Mouse (Mus musculus): Measurements from ENCODE around the gene Irf1. TPM values are rescaled to one million over a fixed set of nuclear protein-coding genes. Genes with fewer than 3 reads are reported as not detected.

Irf1 gene
- polyA plus RNA-seq, 1 experiment from 2014 or later: 3.5 TPM

DNA sequence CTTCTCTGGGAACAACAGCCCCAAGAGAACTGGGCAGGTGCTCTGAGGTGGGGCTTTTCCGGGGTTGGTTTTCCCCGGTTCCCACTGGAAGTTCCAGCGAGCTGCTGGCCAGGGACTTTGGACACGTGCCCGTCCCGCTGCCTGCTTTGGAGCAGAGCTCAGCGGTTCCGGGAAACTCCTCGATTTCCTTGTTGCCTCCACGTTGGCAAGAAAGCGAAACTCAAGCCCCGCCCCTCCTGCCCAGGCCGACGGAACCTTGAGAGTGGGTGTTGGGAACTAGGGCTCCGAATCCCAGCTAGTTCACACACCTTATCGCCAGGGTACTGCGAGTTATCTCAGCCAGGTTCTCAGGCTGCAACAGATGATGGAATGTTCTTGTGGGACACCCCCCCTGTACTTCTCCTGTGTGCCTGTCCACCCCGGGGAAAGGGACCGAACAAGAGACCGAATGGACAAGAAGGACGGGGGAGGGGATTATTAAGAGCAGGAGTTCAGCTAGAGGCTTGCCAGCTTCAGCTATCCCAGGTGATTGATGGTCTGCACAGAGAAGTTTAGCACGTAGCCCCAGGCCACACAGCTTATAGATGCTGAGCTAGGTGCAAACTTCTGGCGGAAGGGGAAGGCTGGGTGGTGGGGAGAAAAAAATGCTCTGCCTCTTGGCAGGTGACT lies 6.9 kb upstream of the Irf1 start:
- Histone ChIP-seq H3K9me3 (no peaks in the 10 kb centered on the region), H3K4me1 (replicated peaks) (peaks cover 44% of the 10 kb centered on the region), H3K9ac (peak overlapping the region; percentile 64; the same call in 1 of the 2 replicates), H3K27ac (replicated peaks) (peak overlapping the region; percentile 52), H3K4me2 (peak overlapping the region; percentile 75), H3K27me3 (peaks cover 63% of the 10 kb centered on the region), H3K4me3 (peak overlapping the region; percentile 34), H3K36me3 (no peaks in the 10 kb centered on the region)
- ATAC-seq (ENCODE audit: low read depth): peak; percentile 33
- 7% methylated on average over 23 of the region's 23 CpGs for WGBS

DNA sequence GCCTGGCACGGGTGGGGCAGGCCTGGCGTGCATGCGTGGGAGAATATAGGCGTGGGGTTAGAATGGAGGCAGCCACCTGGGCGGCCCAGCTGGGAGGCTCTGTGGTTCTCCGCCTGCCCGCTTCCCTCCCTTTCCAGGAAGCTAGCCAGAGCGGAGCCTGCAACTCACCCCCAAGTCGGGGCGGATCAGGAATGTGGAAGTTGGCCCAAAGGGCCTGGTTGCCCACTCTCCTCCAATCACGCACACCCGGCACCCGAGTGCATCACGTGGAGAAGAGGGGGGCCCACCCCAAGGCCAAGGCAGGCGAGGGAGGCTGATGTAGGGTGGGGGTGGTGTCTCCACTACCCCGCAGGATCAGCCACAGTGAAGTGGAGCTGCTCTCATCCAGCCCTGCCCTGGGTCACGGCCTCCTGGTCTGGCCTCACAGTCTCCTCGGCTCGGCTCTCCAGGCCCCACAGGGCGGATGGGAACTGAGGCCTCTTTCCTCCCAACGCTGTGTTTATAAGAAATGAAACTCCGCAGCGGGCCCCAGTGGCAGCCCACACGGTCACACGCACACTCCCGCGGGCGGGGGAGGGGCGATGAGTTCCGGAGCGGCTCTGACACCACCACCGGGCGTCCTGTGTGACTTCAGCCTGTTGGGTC lies 6.2 kb upstream of the Irf1 start:
- ATAC-seq (ENCODE audit: low read depth): peak; percentile 77
- no peaks in the 10 kb centered on the region for H3K36me3 ChIP-seq
- 2% methylated on average over 32 of the region's 33 CpGs for WGBS
- H3K27me3 ChIP-seq: peaks cover 69% of the 10 kb centered on the region
- H3K27ac ChIP-seq (replicated peaks): peak overlapping the region; percentile 52
- peaks cover 44% of the 10 kb centered on the region for H3K4me1 ChIP-seq (replicated peaks)
- H3K4me3 ChIP-seq: peak overlapping the region; percentile 34
- no peaks in the 10 kb centered on the region for H3K9me3 ChIP-seq
- peak overlapping the region; percentile 64 for H3K9ac ChIP-seq
- H3K4me2 ChIP-seq: peak overlapping the region; percentile 75

DNA sequence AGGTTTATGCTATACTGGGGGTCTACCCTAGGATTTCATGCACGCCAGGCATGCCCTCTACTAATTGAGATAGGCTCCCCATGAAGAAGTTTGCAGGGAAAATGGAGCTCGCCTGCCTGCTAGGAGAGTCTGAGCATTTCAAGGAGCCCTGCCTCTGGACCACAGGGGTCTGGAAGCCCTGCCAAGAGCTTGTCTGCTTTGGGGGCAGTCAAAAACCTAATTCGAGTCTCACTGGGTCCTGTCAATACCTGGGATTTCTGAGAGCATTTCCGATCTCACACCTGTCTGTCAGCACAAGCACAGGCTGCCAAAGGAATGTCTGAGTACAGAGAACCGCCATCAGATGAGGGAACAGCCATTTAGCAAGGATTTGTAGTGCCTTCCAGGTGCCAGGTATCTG lies 5.2 kb upstream of the Irf1 start:
- H3K9me3 ChIP-seq: no peaks in the 10 kb centered on the region
- no peak overlapping the region for H3K4me2 ChIP-seq
- WGBS: 54% methylated on average over 5 of the region's 5 CpGs
- H3K27ac ChIP-seq (replicated peaks): no peak overlapping the region
- no peak for ATAC-seq (ENCODE audit: low read depth)
- no peaks in the 10 kb centered on the region for H3K36me3 ChIP-seq
- no peak overlapping the region for H3K4me3 ChIP-seq
- peaks cover 40% of the 10 kb centered on the region for H3K4me1 ChIP-seq (replicated peaks)
- no peak overlapping the region for H3K9ac ChIP-seq
- peaks cover 70% of the 10 kb centered on the region for H3K27me3 ChIP-seq

DNA sequence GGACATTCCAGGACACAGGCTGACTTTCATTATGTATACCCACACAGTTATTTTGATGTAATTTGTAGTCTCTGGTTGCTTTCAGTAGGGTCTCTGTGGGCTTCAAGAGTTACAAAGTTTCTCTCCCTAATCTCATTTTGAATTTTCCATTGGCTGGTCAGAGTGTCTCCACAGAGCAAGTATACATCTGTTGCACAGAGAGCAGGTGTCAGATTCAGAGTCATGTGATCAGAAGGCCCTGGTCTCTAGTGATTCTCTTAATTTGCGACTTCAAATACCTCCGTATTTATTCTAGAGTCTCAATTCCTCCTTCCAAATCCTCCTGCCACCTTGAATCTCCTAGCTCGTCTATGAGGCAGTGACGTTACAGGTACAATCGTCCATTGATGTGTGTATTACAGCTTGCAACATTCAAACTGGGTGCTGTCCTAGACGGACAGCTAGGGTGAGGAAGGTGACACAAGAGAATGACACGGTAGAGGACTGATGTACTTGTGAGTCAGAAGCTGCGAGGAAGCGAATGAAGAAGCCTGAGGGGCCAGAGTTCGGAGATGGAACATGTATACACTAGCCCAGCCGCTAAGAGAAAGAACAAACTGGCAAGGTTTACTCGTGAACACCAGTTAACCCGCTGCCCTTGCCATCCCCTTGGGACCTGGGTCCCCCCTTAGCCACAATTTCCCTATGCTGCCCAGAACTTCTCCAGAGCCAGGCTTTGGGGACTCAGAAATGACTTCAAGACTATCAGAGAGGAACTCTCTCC lies 1.2 kb upstream of the Irf1 start:
- Histone ChIP-seq H3K36me3 (no peaks in the 10 kb centered on the region), H3K27ac (replicated peaks) (no peak overlapping the region), H3K4me1 (replicated peaks) (peaks cover 20% of the 10 kb centered on the region), H3K4me3 (no peak overlapping the region), H3K9ac (no peak overlapping the region), H3K27me3 (peaks cover 46% of the 10 kb centered on the region), H3K4me2 (no peak overlapping the region), H3K9me3 (no peaks in the 10 kb centered on the region)
- no peak for ATAC-seq (ENCODE audit: low read depth)
- 79% methylated on average over 13 of the region's 13 CpGs for WGBS

DNA sequence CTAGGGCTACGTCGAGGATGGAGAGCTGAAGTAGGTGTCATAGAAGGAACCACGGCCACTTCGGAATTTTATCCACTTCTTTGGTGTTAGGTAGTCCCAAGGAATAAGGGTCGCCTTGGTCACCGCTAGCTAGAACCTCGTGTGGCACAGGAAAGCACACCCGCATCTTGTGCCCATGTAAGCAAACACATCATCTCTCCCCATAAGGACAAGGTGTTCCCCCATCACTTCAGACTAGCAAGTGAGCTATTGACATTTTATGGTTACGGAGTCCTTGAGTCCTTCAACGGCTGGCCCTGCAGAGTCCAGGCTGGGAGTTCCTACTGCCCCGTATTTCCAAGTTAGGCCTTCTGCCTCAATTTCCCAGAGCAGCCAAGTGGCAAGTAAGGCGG lies 633 bp upstream of the Irf1 start:
- Histone ChIP-seq H3K4me3 (peak overlapping the region; percentile 81), H3K27ac (replicated peaks) (no peak overlapping the region), H3K4me2 (peak overlapping the region; percentile 98), H3K36me3 (no peaks in the 10 kb centered on the region), H3K9ac (no peak overlapping the region), H3K27me3 (peaks cover 43% of the 10 kb centered on the region), H3K4me1 (replicated peaks) (peaks cover 15% of the 10 kb centered on the region), H3K9me3 (no peaks in the 10 kb centered on the region)
- 52% methylated on average over 12 of the region's 12 CpGs for WGBS
- ATAC-seq (ENCODE audit: low read depth): 0 out of 2 replicates have a peak, but pooled peaks have one; percentile 4

DNA sequence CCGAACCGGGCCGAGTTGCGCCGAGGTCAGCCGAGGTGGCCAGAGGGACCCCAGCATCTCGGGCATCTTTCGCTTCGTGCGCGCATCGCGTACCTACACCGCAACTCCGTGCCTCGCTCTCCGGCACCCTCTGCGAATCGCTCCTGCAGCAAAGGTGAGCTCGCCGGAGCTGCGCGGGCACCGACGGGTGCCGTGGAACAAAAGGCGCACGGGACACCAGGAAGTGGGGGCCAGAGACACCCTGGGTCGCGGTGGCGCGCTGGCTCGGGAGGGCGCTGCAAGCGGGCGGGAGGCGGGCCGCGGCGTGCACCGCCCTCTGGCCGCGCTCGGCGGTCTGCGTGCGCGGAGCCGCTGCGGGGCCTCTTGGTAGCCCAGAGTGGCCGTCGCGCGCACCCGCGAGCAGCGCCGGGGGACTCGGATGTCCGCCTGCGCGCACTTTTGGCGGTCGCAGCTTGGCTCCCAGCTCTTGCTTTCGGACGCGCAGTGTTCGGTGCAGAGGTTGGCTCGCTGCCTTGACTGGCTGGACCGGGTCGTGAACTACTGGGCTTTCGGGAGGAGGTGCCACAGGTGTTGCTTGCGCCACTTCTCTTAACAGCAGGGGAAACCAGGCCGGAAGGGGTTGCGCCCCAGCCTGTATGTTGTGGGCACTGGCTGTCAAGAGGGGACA lies 444 bp downstream of the Irf1 start:
- Histone ChIP-seq H3K27me3 (peaks cover 35% of the 10 kb centered on the region), H3K36me3 (no peaks in the 10 kb centered on the region), H3K4me2 (peak overlapping the region; percentile 98), H3K4me1 (replicated peaks) (peaks cover 10% of the 10 kb centered on the region), H3K9me3 (no peaks in the 10 kb centered on the region), H3K4me3 (peak overlapping the region; percentile 81), H3K27ac (replicated peaks) (0 out of 2 replicates have a peak overlapping the region, but pooled peaks have one; percentile 23), H3K9ac (peak overlapping the region; percentile 77)
- peak; percentile 88 for ATAC-seq (ENCODE audit: low read depth)
- under 1% methylated on average over 75 of the region's 75 CpGs for WGBS

DNA sequence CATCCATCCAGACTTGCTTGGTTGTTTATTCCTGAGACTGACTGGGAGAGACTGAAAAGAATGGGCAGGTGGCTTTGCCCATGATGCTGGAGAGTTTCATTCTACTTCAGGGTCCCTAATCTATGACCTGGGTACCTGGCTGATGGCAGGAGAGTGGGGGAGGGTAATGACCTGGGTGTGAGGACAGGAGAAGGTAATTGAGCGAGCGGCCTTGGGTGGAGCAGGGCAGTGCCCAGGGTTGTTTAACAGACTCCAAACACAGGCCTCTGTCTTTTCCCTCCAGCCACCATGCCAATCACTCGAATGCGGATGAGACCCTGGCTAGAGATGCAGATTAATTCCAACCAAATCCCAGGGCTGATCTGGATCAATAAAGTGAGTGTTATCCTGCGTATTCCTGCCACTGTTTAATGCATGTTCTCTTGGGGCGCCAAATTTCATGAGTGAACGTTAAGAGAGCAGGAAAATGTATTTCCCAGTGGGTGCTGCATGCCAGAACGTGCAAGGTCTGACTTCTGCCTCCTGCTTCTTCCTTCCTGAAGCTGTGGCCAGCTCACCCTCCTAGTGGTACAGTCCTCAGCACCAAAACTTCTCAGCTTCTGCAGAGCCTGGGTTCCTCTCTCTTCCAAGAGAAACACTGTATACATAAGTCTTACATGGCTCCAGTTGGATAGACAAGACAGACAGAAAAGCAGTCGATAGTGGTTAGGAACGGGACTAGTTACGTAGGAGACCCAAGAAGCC lies 1.4 kb downstream of the Irf1 start:
- Histone ChIP-seq H3K9me3 (no peaks in the 10 kb centered on the region), H3K4me1 (replicated peaks) (peaks cover 10% of the 10 kb centered on the region), H3K4me2 (peak overlapping the region; percentile 98), H3K4me3 (peak overlapping the region; percentile 81), H3K36me3 (0 out of 2 replicates have a peak, but pooled peaks cover 3% of the 10 kb centered on the region), H3K9ac (no peak overlapping the region), H3K27me3 (peaks cover 35% of the 10 kb centered on the region), H3K27ac (replicated peaks) (no peak overlapping the region)
- WGBS: 82% methylated on average over 11 of the region's 11 CpGs
- ATAC-seq (ENCODE audit: low read depth): no peak

DNA sequence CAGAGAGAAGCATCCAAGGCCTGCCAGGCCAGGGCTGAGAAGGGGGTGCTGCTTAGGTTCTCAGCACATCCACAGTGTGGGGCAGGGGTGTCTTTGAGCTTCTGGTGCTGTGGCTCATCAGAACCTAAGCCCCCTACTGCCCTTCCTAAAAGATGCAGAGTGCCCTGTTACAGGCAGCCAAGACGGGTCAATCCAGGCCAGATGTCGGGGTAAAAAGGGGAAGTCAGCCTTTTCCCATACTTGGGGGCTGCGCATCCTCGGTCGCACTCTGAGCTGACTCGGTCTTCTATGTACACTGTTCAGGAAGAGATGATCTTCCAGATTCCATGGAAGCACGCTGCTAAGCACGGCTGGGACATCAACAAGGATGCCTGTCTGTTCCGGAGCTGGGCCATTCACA lies 2.7 kb downstream of the Irf1 start:
- Histone ChIP-seq H3K27me3 (peaks cover 32% of the 10 kb centered on the region), H3K9me3 (no peaks in the 10 kb centered on the region), H3K4me2 (no peak overlapping the region), H3K4me1 (replicated peaks) (peaks cover 10% of the 10 kb centered on the region), H3K36me3 (0 out of 2 replicates have a peak, but pooled peaks cover 3% of the 10 kb centered on the region), H3K27ac (replicated peaks) (no peak overlapping the region), H3K9ac (no peak overlapping the region), H3K4me3 (no peak overlapping the region)
- ATAC-seq (ENCODE audit: low read depth): no peak
- 85% methylated on average over 9 of the region's 9 CpGs for WGBS

DNA sequence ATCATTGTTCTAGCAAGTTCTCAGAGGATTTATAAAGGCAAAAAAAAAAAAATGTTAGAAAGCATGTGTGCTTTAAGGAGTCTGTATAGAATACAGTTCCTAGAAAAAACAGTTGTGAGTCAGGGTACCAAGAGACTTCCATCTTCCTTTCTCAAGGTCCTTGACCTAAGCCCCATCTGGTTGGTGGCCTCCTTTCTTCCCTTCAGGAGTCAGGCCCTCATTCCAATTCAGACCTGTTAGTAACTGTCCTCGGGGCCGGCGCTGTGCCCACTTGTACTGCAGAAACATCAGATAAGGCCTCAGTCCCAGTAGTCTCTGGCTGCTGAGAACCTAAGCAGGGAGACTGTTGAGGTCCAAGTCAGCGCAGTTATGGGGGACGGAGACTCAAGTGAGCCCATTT lies 3.3 kb downstream of the Irf1 start, which contains the start of gene Gm17334:
Gm17334 (minus strand) TSS at position 101 of the 400 bp plus-strand sequence.
- Histone ChIP-seq H3K36me3 (0 out of 2 replicates have a peak, but pooled peaks cover 3% of the 10 kb centered on the region), H3K27me3 (peaks cover 30% of the 10 kb centered on the region), H3K27ac (replicated peaks) (no peak within 1 kb of the TSS), H3K4me2 (no peak within 1 kb of the TSS), H3K4me3 (no peak within 1 kb of the TSS), H3K4me1 (replicated peaks) (peaks cover 10% of the 10 kb centered on the region), H3K9ac (no peak within 1 kb of the TSS), H3K9me3 (no peaks in the 10 kb centered on the region)
- 93% methylated on average over 5 of the region's 5 CpGs for WGBS
- no peak for ATAC-seq (ENCODE audit: low read depth)

DNA sequence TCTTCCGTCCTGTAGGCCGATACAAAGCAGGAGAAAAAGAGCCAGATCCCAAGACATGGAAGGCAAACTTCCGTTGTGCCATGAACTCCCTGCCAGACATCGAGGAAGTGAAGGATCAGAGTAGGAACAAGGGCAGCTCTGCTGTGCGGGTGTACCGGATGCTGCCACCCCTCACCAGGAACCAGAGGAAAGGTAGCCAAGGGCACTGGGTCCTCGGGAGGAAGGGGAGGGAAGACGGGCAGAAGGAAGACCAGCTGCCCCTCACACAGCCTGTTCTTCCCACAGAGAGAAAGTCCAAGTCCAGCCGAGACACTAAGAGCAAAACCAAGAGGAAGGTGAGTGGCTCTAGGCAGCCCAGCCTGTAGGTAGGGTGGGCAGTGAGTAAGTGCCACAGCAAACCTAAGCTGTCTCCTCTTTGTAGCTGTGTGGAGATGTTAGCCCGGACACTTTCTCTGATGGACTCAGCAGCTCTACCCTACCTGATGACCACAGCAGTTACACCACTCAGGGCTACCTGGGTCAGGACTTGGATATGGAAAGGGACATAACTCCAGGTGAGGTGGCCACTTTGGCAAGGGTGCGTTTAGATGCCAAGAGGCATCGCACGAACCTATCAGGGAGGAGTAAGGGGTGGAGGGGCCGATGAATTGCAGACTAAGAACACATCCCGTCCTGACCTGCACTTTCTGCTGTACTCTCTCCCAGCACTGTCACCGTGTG lies 4.0 kb downstream of the Irf1 start:
- no peaks in the 10 kb centered on the region for H3K9me3 ChIP-seq
- H3K27ac ChIP-seq (replicated peaks): no peak overlapping the region
- peaks cover 23% of the 10 kb centered on the region for H3K27me3 ChIP-seq
- peaks cover 10% of the 10 kb centered on the region for H3K4me1 ChIP-seq (replicated peaks)
- 0 out of 2 replicates have a peak, but pooled peaks cover 3% of the 10 kb centered on the region for H3K36me3 ChIP-seq
- WGBS: 91% methylated on average over 16 of the region's 16 CpGs
- no peak for ATAC-seq (ENCODE audit: low read depth)
- no peak overlapping the region for H3K4me3 ChIP-seq
- H3K9ac ChIP-seq: no peak overlapping the region
- no peak overlapping the region for H3K4me2 ChIP-seq
